Mouse (Mus musculus) ES-Bruce4 (cell line): ENCODE results near the gene Ndrg2. TPM values are rescaled to one million over a fixed set of nuclear protein-coding genes. Genes with fewer than 3 reads are reported as not detected.

Experiments used
- H3K27ac ChIP-seq: 2 replicates; pipeline ENCODE4 v1.5.1; 2012; ENCODE audit warnings: low read length, inconsistent platforms; ENCODE audit not compliant: insufficient read depth
- H3K27me3 ChIP-seq: 2 replicates; pipeline ENCODE4 v1.6.1; 2012; ENCODE audit warnings: mild to moderate bottlenecking, low read length, inconsistent platforms; ENCODE audit not compliant: control insufficient read depth, poor library complexity, insufficient read depth, severe bottlenecking
- H3K36me3 ChIP-seq: 2 replicates; pipeline ENCODE4 v1.6.1; 2012; ENCODE audit warnings: inconsistent platforms, mild to moderate bottlenecking, low read length, moderate library complexity; ENCODE audit not compliant: control insufficient read depth, poor library complexity, insufficient read depth, severe bottlenecking
- H3K4me1 ChIP-seq: one replicate; pipeline ENCODE4 v1.8.1; 2011; ENCODE audit warnings: low read length; ENCODE audit not compliant: control insufficient read depth, insufficient read depth
- H3K4me3 ChIP-seq: 2 replicates; pipeline ENCODE4 v1.5.1; 2011; ENCODE audit warnings: low read depth, mild to moderate bottlenecking, low read length
- H3K9ac ChIP-seq: 2 replicates; pipeline ENCODE4 v1.6.1; 2012; ENCODE audit warnings: low read depth, mild to moderate bottlenecking, inconsistent platforms; ENCODE audit not compliant: poor library complexity, severe bottlenecking
- H3K9me3 ChIP-seq: replicated peaks from 2 replicates; pipeline ENCODE4 v1.6.1; 2012; ENCODE audit warnings: mild to moderate bottlenecking, low read length, inconsistent platforms; ENCODE audit not compliant: control insufficient read depth, poor library complexity, insufficient read depth, severe bottlenecking
- CTCF ChIP-seq: IDR thresholded peaks from one replicate; pipeline ENCODE4 v1.8.1; 2011; ENCODE audit warnings: low read depth, low read length
- EP300 ChIP-seq: IDR thresholded peaks from 2 replicates; pipeline ENCODE4 v1.6.1; 2011; ENCODE audit warnings: low read depth, low read length; ENCODE audit not compliant: insufficient read depth
- POLR2A ChIP-seq: IDR thresholded peaks from one replicate; pipeline ENCODE4 v1.8.1; 2011; ENCODE audit warnings: low read length; ENCODE audit not compliant: insufficient read depth
- polyA plus RNA-seq: library from polyadenylated mRNA; stranded (reverse); fragments of >200 nt; gene quantifications from 2 replicates; pipeline ENCODE4 v1.2.4, GENCODE M21; 2011; ENCODE audit warnings: low read depth; ENCODE audit not compliant: missing spikeins, insufficient read depth, insufficient read length

Ndrg2 gene
- polyA plus RNA-seq, 1 experiment, result 30.2 TPM

DNA sequence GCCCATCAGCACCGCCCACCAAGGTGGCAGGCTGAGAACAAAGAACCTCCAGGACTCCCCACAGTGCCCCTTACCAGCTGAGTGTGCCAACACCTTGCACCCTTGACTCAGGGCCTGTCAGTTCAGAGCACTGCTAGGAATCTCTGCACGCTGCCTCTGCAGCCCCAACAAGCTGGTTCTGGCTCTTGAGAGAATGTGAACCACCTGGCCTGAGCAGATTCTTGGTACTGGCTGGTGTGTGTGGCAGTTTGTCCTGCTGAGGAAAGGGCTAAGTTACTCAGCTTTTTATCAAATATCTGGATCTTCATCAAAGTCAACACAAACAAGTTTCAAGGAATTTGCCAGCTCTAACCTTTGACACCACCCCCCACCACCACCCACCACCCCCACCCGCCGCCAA is 9.5 kb upstream of the Ndrg2 start:
- no peaks in the 10 kb centered on the region for H3K36me3 ChIP-seq
- H3K9me3 ChIP-seq, result no peaks in the 10 kb centered on the region
- H3K4me3 ChIP-seq, result no peak overlapping the region
- TF ChIP-seq EP300 (no peak), POLR2A (no peak), CTCF (no peak)
- no peaks in the 10 kb centered on the region for H3K4me1 ChIP-seq
- H3K27me3 ChIP-seq, result no peaks in the 10 kb centered on the region
- H3K27ac ChIP-seq, result no peak overlapping the region
- no peak overlapping the region for H3K9ac ChIP-seq

DNA sequence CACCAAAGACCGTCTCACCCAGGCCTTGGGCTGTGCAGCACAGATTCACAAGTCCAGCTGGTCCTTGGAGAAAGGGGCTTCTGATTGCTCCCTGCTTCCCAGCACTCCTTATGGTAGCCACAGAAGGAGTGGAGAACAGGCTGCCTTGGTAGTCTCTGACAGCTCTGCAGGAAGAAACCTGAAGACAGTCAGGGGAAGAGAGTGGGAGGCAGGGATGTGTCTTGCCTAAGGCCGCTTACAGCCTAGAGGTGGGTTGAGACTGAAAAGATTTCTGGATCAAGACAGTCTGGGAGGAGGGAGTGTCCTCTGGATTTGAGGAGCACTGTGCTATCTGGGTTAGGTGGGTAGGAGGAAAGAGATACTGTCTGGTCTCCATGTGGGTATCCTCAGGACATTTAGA is 9.0 kb upstream of the Ndrg2 start:
- no peak overlapping the region for H3K9ac ChIP-seq
- H3K4me1 ChIP-seq, result no peaks in the 10 kb centered on the region
- H3K36me3 ChIP-seq, result no peaks in the 10 kb centered on the region
- H3K27ac ChIP-seq, result no peak overlapping the region
- TF ChIP-seq CTCF (no peak), POLR2A (no peak), EP300 (no peak)
- H3K27me3 ChIP-seq, result no peaks in the 10 kb centered on the region
- H3K9me3 ChIP-seq, result no peaks in the 10 kb centered on the region
- no peak overlapping the region for H3K4me3 ChIP-seq

DNA sequence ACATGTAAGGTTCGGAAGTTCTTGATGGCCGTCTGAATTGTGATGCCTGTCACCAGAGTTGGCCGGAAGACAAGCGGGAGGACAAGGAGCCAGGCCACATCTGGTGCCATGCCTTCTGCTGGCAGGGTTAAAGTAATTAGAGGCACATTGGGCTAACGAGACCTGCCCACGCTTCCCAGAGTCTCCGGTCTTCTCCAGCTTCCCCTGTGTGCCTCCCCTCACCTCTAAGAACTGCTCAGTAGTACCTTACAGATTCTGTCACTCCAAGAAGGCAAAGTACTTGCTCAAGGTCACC is 8.6 kb upstream of the Ndrg2 start, which contains the start of gene Rnase13:
Gene Rnase13 (minus strand): TSS at position 203 of the 295 bp plus-strand sequence.
- H3K27me3 ChIP-seq, result no peaks in the 10 kb centered on the region
- no peak within 1 kb of the TSS for H3K27ac ChIP-seq
- no peak within 1 kb of the TSS for H3K4me3 ChIP-seq
- H3K4me1 ChIP-seq, result no peaks in the 10 kb centered on the region
- no peaks in the 10 kb centered on the region for H3K36me3 ChIP-seq
- H3K9me3 ChIP-seq, result no peaks in the 10 kb centered on the region
- TF ChIP-seq EP300, result no peak
- TF ChIP-seq POLR2A, result no peak
- no peak for TF ChIP-seq CTCF
- no peak within 1 kb of the TSS for H3K9ac ChIP-seq

DNA sequence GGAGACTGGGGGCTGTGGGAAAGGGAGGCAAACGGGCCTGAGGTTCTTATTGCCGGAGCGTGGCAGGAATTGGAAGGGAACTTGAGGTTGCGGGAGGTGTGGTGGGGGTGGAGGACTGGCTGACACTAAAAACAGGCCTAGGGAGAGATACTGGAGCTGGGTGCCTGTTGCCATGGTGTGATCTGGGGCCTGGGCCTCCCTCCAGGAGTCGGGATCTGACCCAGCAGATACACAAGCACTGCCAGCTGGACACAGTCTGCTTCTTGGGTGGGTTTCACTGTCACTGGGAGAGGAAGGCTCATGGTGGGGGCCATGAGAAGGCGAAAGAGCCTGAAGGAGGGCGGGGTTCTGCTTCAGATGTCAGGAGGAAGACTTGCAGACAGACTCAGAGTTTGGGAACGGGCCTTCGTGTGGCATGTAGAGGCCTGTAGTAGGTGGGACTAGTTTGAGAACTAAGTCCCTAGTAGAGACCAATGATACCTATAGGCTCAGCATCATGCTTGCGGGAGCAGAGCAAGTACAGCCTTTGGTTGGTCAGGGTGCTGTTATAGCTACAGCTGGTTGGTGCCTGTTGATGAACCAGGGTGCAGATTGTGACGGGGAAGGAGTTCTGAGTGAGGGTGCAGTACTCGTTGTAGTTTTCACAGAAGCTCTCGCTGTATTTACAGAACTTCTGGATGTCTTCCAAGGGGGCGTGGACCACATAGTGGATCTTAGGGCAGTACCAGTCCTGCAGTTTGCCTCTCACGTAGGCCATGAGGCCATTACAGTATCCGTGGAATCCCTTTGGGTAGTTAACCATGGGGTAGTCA is 8.0 kb upstream of the Ndrg2 start:
- no peak for TF ChIP-seq EP300
- TF ChIP-seq CTCF, result no peak
- no peak for TF ChIP-seq POLR2A

DNA sequence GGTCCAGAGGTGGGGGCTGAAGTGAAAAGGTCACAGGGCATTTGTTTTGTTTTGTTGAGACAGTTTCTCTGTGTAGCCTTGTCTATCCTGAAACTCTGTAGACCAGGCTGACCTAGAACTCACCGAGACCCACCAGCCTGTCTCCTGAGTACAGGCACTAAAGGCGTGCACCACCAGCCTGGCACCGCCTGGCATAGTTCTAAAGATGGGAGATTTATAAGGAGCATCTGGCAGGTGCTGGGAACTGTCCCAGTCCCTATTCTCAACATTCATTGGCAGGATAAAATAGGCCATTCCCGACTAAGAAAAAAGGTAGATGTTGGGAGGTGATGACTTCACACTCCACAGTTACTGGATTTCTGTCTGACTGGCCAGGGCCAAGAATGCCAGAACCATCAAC is 5.0 kb upstream of the Ndrg2 start:
- H3K9ac ChIP-seq, result no peak overlapping the region
- no peaks in the 10 kb centered on the region for H3K36me3 ChIP-seq
- TF ChIP-seq POLR2A, result no peak
- no peak for TF ChIP-seq CTCF
- no peak overlapping the region for H3K27ac ChIP-seq
- peaks cover 3% of the 10 kb centered on the region for H3K4me1 ChIP-seq
- H3K4me3 ChIP-seq, result no peak overlapping the region
- no peaks in the 10 kb centered on the region for H3K27me3 ChIP-seq
- no peaks in the 10 kb centered on the region for H3K9me3 ChIP-seq

More for the DNA sequence above, 8.0 kb upstream of the Ndrg2 start:
- Histone ChIP-seq H3K27ac (no peak overlapping the region), H3K27me3 (no peaks in the 10 kb centered on the region), H3K4me3 (no peak overlapping the region), H3K36me3 (no peaks in the 10 kb centered on the region), H3K9ac (no peak overlapping the region), H3K4me1 (no peaks in the 10 kb centered on the region), H3K9me3 (no peaks in the 10 kb centered on the region)

DNA sequence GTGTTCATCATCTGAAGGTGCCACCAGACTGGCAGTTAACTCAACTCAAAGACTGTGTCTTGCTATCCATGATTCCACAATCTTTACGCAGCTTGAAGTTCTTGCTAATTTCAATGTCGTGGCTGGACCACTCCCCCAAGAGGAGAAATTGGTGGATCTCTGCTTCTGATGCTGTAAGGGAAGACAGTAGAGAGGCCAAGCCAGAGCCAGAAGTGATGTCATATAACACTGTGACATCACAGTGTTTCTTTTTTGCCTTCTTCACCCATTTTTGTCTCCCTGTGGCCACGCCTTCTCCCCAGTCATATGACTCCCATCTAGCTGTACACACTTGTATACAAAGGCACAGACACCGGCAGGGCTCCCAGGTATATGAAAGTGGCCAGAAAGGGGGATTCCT is 4.2 kb upstream of the Ndrg2 start, which contains the start of gene Tppp2:
Gene Tppp2 (plus strand): TSS at position 301 of the 400 bp plus-strand sequence.
- TF ChIP-seq POLR2A (no peak), EP300 (no peak), CTCF (no peak)
- Histone ChIP-seq H3K27ac (no peak within 1 kb of the TSS), H3K27me3 (no peaks in the 10 kb centered on the region), H3K4me1 (peaks cover 3% of the 10 kb centered on the region), H3K36me3 (no peaks in the 10 kb centered on the region), H3K9me3 (no peaks in the 10 kb centered on the region), H3K9ac (no peak within 1 kb of the TSS), H3K4me3 (no peak within 1 kb of the TSS)
